Mouse (Mus musculus): ENCODE measurements around the gene Il4i1. TPM values are rescaled to one million over a fixed set of nuclear protein-coding genes. Genes with fewer than 3 reads are reported as not detected.

The Il4i1 gene
- polyA plus RNA-seq, 1 experiment from 2014 or later, result 1.1 TPM

GRCm38 (mm10) chr7:44836423-44837053 lies 20.4 kb downstream of the Il4i1 start:
- Histone ChIP-seq H3K4me2 (no peak overlapping the region), H3K9me3 (replicated peaks) (no peaks in the 10 kb centered on the region), H3K9ac (no peak overlapping the region), H3K27ac (ENCODE audit: poor library complexity, severe bottlenecking) (no peak overlapping the region), H3K27me3 (replicated peaks) (peaks cover 31% of the 10 kb centered on the region), H3K4me3 (no peak overlapping the region), H3K4me1 (replicated peaks) (peaks cover 17% of the 10 kb centered on the region), H3K36me3 (peaks cover 20% of the 10 kb centered on the region)
- ATAC-seq (ENCODE audit: insufficient number of reproducible peaks, low FRiP score), result no peak
- WGBS, result 83% methylated on average over 9 of the region's 9 CpGs

GRCm38 (mm10) chr7:44838073-44838472 lies 21.9 kb downstream of the Il4i1 start:
- Histone ChIP-seq H3K27me3 (replicated peaks) (peaks cover 37% of the 10 kb centered on the region), H3K4me1 (replicated peaks) (peaks cover 17% of the 10 kb centered on the region), H3K36me3 (peaks cover 28% of the 10 kb centered on the region), H3K4me3 (no peak overlapping the region), H3K9ac (no peak overlapping the region), H3K4me2 (no peak overlapping the region), H3K9me3 (replicated peaks) (no peaks in the 10 kb centered on the region), H3K27ac (ENCODE audit: poor library complexity, severe bottlenecking) (no peak overlapping the region)
- WGBS, result 82% methylated on average over 6 of the region's 6 CpGs
- ATAC-seq (ENCODE audit: insufficient number of reproducible peaks, low FRiP score), result no peak

GRCm38 (mm10) chr7:44839171-44839490 lies 22.9 kb downstream of the Il4i1 start:
- Histone ChIP-seq H3K4me3 (peak overlapping the region; percentile 33), H3K9me3 (replicated peaks) (no peaks in the 10 kb centered on the region), H3K36me3 (peaks cover 39% of the 10 kb centered on the region), H3K27ac (ENCODE audit: poor library complexity, severe bottlenecking) (no peak overlapping the region), H3K27me3 (replicated peaks) (peaks cover 37% of the 10 kb centered on the region), H3K9ac (peak overlapping the region; percentile 69; the same call in 1 of the 2 replicates), H3K4me2 (peak overlapping the region; percentile 76), H3K4me1 (replicated peaks) (peaks cover 17% of the 10 kb centered on the region)
- WGBS, result 29% methylated on average over 11 of the region's 11 CpGs
- no peak for ATAC-seq (ENCODE audit: insufficient number of reproducible peaks, low FRiP score)

GRCm38 (mm10) chr7:44839491-44840191 lies 23.5 kb downstream of the Il4i1 start:
- H3K36me3 ChIP-seq, result peaks cover 44% of the 10 kb centered on the region
- H3K9ac ChIP-seq, result peak overlapping the region; percentile 69
- H3K27ac ChIP-seq (ENCODE audit: poor library complexity, severe bottlenecking), result no peak overlapping the region
- WGBS, result 3% methylated on average over 58 of the region's 58 CpGs
- H3K4me2 ChIP-seq, result peak overlapping the region; percentile 76
- H3K27me3 ChIP-seq (replicated peaks), result peaks cover 37% of the 10 kb centered on the region
- peak; percentile 58 for ATAC-seq (ENCODE audit: insufficient number of reproducible peaks, low FRiP score)
- peaks cover 17% of the 10 kb centered on the region for H3K4me1 ChIP-seq (replicated peaks)
- H3K9me3 ChIP-seq (replicated peaks), result no peaks in the 10 kb centered on the region
- peak overlapping the region; percentile 33 for H3K4me3 ChIP-seq

- H3K27me3 ChIP-seq (replicated peaks), result peaks cover 37% of the 10 kb centered on the region
- no peak for ATAC-seq (ENCODE audit: insufficient number of reproducible peaks, low FRiP score)
- peak overlapping the region; percentile 76 for H3K4me2 ChIP-seq
- H3K27ac ChIP-seq (ENCODE audit: poor library complexity, severe bottlenecking), result no peak overlapping the region
- H3K4me3 ChIP-seq, result peak overlapping the region; percentile 33; the same call in 1 of the 2 replicates
- 58% methylated on average over 14 of the region's 14 CpGs for WGBS
- peaks cover 52% of the 10 kb centered on the region for H3K36me3 ChIP-seq
- peaks cover 17% of the 10 kb centered on the region for H3K4me1 ChIP-seq (replicated peaks)
- peak overlapping the region; percentile 69 for H3K9ac ChIP-seq
- H3K9me3 ChIP-seq (replicated peaks), result no peaks in the 10 kb centered on the region
Measured at GRCm38 (mm10) chr7:44840426-44840825, 24.2 kb downstream of the Il4i1 start.

- H3K27ac ChIP-seq (ENCODE audit: poor library complexity, severe bottlenecking), result no peak overlapping the region
- H3K27me3 ChIP-seq (replicated peaks), result peaks cover 37% of the 10 kb centered on the region
- H3K9me3 ChIP-seq (replicated peaks), result no peaks in the 10 kb centered on the region
- no peak for ATAC-seq (ENCODE audit: insufficient number of reproducible peaks, low FRiP score)
- H3K9ac ChIP-seq, result no peak overlapping the region
- peaks cover 17% of the 10 kb centered on the region for H3K4me1 ChIP-seq (replicated peaks)
- no peak overlapping the region for H3K4me3 ChIP-seq
- H3K36me3 ChIP-seq, result peaks cover 67% of the 10 kb centered on the region
- no peak overlapping the region for H3K4me2 ChIP-seq
- 92% methylated on average over 8 of the region's 8 CpGs for WGBS
Measured at GRCm38 (mm10) chr7:44841825-44842463, 25.8 kb downstream of the Il4i1 start.

- H3K4me1 ChIP-seq (replicated peaks), result peaks cover 14% of the 10 kb centered on the region
- no peak overlapping the region for H3K4me3 ChIP-seq
- WGBS, result 89% methylated on average over 10 of the region's 10 CpGs
- peaks cover 21% of the 10 kb centered on the region for H3K27me3 ChIP-seq (replicated peaks)
- H3K4me2 ChIP-seq, result no peak overlapping the region
- no peak overlapping the region for H3K27ac ChIP-seq (ENCODE audit: poor library complexity, severe bottlenecking)
- no peak for ATAC-seq (ENCODE audit: insufficient number of reproducible peaks, low FRiP score)
- no peaks in the 10 kb centered on the region for H3K9me3 ChIP-seq (replicated peaks)
- no peak overlapping the region for H3K9ac ChIP-seq
- peaks cover 68% of the 10 kb centered on the region for H3K36me3 ChIP-seq
Measured at GRCm38 (mm10) chr7:44845006-44845405, 28.8 kb downstream of the Il4i1 start.

- no peak overlapping the region for H3K4me2 ChIP-seq
- H3K4me3 ChIP-seq, result no peak overlapping the region
- H3K27me3 ChIP-seq (replicated peaks), result peaks cover 3% of the 10 kb centered on the region; the same call in 1 of the 2 replicates
- no peak overlapping the region for H3K27ac ChIP-seq (ENCODE audit: poor library complexity, severe bottlenecking)
- no peaks in the 10 kb centered on the region for H3K9me3 ChIP-seq (replicated peaks)
- ATAC-seq (ENCODE audit: insufficient number of reproducible peaks, low FRiP score), result no peak
- peaks cover 57% of the 10 kb centered on the region for H3K36me3 ChIP-seq
- 90% methylated on average over 7 of the region's 7 CpGs for WGBS
- H3K4me1 ChIP-seq (replicated peaks), result peaks cover 24% of the 10 kb centered on the region
- H3K9ac ChIP-seq, result no peak overlapping the region
Measured at GRCm38 (mm10) chr7:44846804-44847203, 30.6 kb downstream of the Il4i1 start.

GRCm38 (mm10) chr7:44847772-44848171 lies 31.6 kb downstream of the Il4i1 start:
- H3K4me2 ChIP-seq, result peak overlapping the region; percentile 94
- peak overlapping the region; percentile 68 for H3K9ac ChIP-seq
- peak overlapping the region; percentile 91 for H3K4me3 ChIP-seq
- H3K27me3 ChIP-seq (replicated peaks), result no peaks in the 10 kb centered on the region
- H3K4me1 ChIP-seq (replicated peaks), result peaks cover 33% of the 10 kb centered on the region
- peaks cover 57% of the 10 kb centered on the region for H3K36me3 ChIP-seq
- 0 out of 2 replicates have a peak overlapping the region, but pooled peaks have one; percentile 7 for H3K27ac ChIP-seq (ENCODE audit: poor library complexity, severe bottlenecking)
- ATAC-seq (ENCODE audit: insufficient number of reproducible peaks, low FRiP score), result no peak
- 78% methylated on average over 5 of the region's 5 CpGs for WGBS
- H3K9me3 ChIP-seq (replicated peaks), result no peaks in the 10 kb centered on the region

GRCm38 (mm10) chr7:44848561-44849415 lies 32.6 kb downstream of the Il4i1 start, which contains the start of the genes Akt1s1 and Tbc1d17:
Gene Akt1s1 (plus strand): TSS chr7:44848991.
Gene Tbc1d17 (minus strand): TSS chr7:44849079.
- Histone ChIP-seq H3K4me1 (replicated peaks) (peaks cover 42% of the 10 kb centered on the region), H3K27ac (ENCODE audit: poor library complexity, severe bottlenecking) (peak within 1 kb of the TSS; percentile 98), H3K4me3 (peak within 1 kb of the TSS; percentile 91), H3K9ac (peak within 1 kb of the TSS; percentile 94), H3K27me3 (replicated peaks) (no peaks in the 10 kb centered on the region), H3K9me3 (replicated peaks) (no peaks in the 10 kb centered on the region), H3K4me2 (peak within 1 kb of the TSS; percentile 94), H3K36me3 (peaks cover 53% of the 10 kb centered on the region)
- ATAC-seq (ENCODE audit: insufficient number of reproducible peaks, low FRiP score), result peak; percentile 87
- WGBS, result under 1% methylated on average over 54 of the region's 54 CpGs

Measured in heart, embryonic 12.5 days (tissue).